Mouse (Mus musculus) forebrain, embryonic 10.5 days (tissue): Measurements from ENCODE around the gene Gm49368. TPM values are rescaled to one million over a fixed set of nuclear protein-coding genes. Genes with fewer than 3 reads are reported as not detected.

Experiments used
- DNase-seq: peaks from one replicate; pipeline ENCODE4 v3.0.0-alpha.2; 2017; ENCODE audit warnings: low spot score; ENCODE audit errors: extremely low spot score
- H3K27ac ChIP-seq: fragments of 300-500 bp; sonication (generic); 2 replicates; pipeline ENCODE4 v1.5.1; 2016; ENCODE audit warnings: mild to moderate bottlenecking
- H3K27me3 ChIP-seq: fragments of 300-500 bp; sonication (generic); 2 replicates; pipeline ENCODE4 v1.6.1; 2016; ENCODE audit warnings: mild to moderate bottlenecking; ENCODE audit not compliant: poor library complexity, severe bottlenecking
- H3K36me3 ChIP-seq: fragments of 300-500 bp; sonication (generic); replicated peaks from 2 replicates; pipeline ENCODE4 v1.6.1; 2016; ENCODE audit warnings: mild to moderate bottlenecking, moderate library complexity
- H3K4me1 ChIP-seq: fragments of 300-500 bp; sonication (generic); 2 replicates; pipeline ENCODE4 v1.6.1; 2016
- H3K4me3 ChIP-seq: fragments of 300-500 bp; sonication (generic); 2 replicates; pipeline ENCODE4 v1.5.1; 2016; ENCODE audit warnings: mild to moderate bottlenecking, moderate library complexity
- H3K9me3 ChIP-seq: fragments of 300-500 bp; sonication (generic); 2 replicates; pipeline ENCODE4 v1.6.1; 2016; ENCODE audit warnings: mild to moderate bottlenecking, moderate library complexity
- WGBS: fragments of 180-500 bp; shearing (Covaris S2); methylation state at CpG from one replicate; pipeline ENCODE4 v1.1.7; 2016; 5-methylcytosine and 5-hydroxymethylcytosine counted together
- polyA plus RNA-seq: library from polyadenylated mRNA; unstranded; fragments of >200 nt; fragmentation: Nextera tagmentation; extraction: Ambion mirVana; gene quantifications from 2 replicates; pipeline ENCODE4 v1.2.1, GENCODE M21; 2016

The Gm49368 gene
- polyA plus RNA-seq, 1 experiment from 2014 or later: not detected

DNA sequence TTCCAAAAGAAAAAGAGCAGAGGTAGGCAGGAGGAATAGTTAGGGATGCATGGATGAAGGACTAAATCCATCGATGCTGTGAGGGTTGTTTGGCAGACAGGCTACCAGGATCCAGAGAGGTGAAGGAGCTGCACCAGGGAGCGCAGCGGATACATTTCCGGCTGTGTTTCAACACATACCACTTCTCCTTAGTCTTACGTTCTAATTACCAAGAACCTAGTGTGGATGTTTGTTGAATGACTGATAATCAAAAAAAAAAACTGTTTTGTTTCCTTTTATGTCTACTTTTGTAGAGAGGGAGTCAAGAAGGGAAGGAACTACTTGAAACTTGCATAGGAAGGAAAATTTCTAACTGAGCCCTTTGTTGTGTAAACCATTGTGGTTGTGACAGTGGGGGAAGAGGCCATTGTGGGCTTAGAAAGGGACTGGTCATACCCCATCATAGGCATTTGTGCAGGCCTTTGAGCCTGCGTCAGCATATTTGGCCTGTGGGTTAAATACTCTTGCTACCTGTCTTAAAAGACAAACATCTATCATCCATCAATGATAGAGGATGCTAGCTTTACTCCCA lies 813 bp downstream of the Gm49368 start:
- 90% methylated on average over 6 of the region's 6 CpGs for WGBS
- Histone ChIP-seq H3K27me3 (no peaks in the 10 kb centered on the region), H3K36me3 (no peaks in the 10 kb centered on the region), H3K4me1 (peaks cover 4% of the 10 kb centered on the region; the same call in 1 of the 2 replicates), H3K4me3 (no peak overlapping the region), H3K9me3 (no peaks in the 10 kb centered on the region), H3K27ac (no peak overlapping the region)
- DNase-seq: no peak

DNA sequence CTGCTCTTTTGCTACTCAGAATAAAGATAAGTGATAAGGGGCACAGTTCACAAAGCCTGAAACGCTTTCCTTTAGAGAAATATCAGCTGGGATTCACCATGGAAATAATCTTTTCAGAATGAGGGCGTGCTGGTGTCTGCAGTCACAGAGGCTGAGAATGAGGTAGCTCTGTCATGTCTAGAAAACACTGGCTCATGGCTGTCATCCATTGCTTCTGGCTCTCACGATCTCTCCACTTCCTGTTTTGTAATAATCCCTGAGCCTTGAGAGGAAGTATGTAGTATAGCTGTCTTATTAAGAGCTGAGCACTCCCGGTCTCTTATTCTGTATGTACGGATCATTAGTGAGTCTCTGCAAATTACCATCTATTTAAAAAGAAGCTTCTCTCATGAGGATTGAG lies 3.1 kb downstream of the Gm49368 start:
- Histone ChIP-seq H3K9me3 (no peaks in the 10 kb centered on the region), H3K4me1 (peaks cover 4% of the 10 kb centered on the region; the same call in 1 of the 2 replicates), H3K27ac (no peak overlapping the region), H3K27me3 (no peaks in the 10 kb centered on the region), H3K36me3 (no peaks in the 10 kb centered on the region), H3K4me3 (no peak overlapping the region)
- WGBS: 88% methylated on average over 5 of the region's 5 CpGs
- DNase-seq: no peak

DNA sequence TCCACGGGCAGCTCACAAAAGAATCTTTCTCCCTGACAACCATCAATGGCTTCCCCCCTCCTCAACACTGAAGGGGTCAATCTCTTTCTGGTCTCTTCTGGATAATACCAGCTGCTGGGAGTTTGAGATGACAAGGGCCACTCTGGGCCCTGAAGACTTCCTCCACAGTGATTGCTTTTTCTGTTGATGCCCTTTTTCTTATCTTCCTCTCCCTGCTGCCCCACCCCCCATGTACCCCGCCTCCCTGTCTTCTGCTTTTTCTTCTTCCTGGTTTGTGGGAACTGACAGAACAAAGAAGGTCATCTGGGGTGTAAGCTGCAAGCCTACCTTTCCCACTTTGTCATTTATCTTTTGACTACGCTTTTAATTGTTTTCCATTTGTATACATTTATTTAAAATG lies 5.4 kb downstream of the Gm49368 start:
- no peak overlapping the region for H3K4me3 ChIP-seq
- no peak for DNase-seq
- H3K4me1 ChIP-seq: peaks cover 4% of the 10 kb centered on the region; the same call in 1 of the 2 replicates
- H3K27me3 ChIP-seq: no peaks in the 10 kb centered on the region
- WGBS: 67% methylated on average over 3 of the region's 3 CpGs
- H3K36me3 ChIP-seq: no peaks in the 10 kb centered on the region
- no peaks in the 10 kb centered on the region for H3K9me3 ChIP-seq
- no peak overlapping the region for H3K27ac ChIP-seq

DNA sequence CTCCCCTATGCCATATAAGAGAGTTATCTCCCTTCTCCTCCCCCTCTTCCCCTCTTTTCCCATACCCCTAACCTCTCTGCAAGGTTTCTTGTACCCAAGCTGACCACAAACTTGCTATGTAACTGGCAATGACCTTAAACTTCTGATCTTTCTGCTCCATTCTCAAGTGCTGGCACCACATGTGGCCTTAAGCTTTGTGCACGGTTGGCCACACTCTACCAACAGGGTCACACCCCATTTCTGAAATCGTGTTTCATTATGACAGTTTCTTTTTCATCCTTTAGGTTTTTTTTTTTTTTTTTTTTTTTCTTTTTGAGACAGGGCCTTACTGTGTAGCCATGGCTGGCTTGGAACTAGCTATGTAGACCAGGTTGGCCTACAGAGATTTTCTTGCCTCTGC lies 7.4 kb downstream of the Gm49368 start:
- Histone ChIP-seq H3K36me3 (no peaks in the 10 kb centered on the region), H3K9me3 (no peaks in the 10 kb centered on the region), H3K4me3 (no peak overlapping the region), H3K27ac (no peak overlapping the region), H3K27me3 (no peaks in the 10 kb centered on the region), H3K4me1 (peaks cover 4% of the 10 kb centered on the region; the same call in 1 of the 2 replicates)
- 85% methylated on average over 2 of the region's 2 CpGs for WGBS
- DNase-seq: no peak

DNA sequence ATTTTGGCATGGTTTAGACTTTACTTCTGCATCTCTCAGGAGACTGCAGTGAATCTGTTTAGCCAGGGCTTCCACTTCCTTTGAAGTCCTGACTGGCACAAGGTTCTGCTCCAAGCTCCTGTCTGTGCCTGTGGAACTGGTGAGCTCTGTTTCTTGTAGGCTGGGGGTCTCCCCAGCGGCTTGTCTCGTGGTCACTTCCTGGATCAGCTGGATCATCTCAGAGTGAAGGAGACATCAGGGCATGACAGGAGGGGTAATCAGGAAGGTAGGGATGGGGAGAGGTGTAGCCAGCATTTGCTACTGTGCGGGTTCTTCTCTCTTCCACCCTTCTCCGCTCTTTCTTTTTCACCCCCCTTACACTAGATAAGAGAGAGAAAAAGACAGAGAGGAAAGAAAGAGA lies 9.3 kb downstream of the Gm49368 start:
- DNase-seq: no peak
- Histone ChIP-seq H3K9me3 (no peaks in the 10 kb centered on the region), H3K27me3 (no peaks in the 10 kb centered on the region), H3K4me3 (no peak overlapping the region), H3K4me1 (peaks cover 4% of the 10 kb centered on the region; the same call in 1 of the 2 replicates), H3K36me3 (no peaks in the 10 kb centered on the region), H3K27ac (no peak overlapping the region)
- WGBS: 82% methylated on average over 4 of the region's 4 CpGs

DNA sequence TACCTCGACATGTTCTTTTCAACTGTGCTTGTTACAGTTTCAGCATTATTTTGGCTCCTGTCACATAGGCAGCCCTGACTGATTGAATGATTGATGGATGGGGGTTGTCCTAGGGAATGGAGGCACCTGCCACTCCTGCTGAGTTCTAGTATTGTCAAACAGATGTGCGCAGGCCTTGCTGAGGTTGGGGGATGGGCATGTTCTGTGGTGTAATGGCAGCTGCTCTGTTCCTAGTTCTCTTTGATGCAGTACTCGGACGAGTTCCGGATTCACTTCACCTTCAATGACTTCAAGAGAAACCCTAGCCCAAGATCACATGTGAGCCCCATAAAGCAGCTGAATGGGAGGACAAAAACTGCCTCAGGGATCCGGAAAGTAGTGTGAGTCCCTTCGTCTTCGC lies 17.5 kb downstream of the Gm49368 start:
- no peak for DNase-seq
- H3K4me3 ChIP-seq: no peak overlapping the region
- no peaks in the 10 kb centered on the region for H3K27me3 ChIP-seq
- no peak overlapping the region for H3K27ac ChIP-seq
- H3K36me3 ChIP-seq: no peaks in the 10 kb centered on the region
- H3K4me1 ChIP-seq: no peaks in the 10 kb centered on the region
- 85% methylated on average over 8 of the region's 8 CpGs for WGBS
- no peaks in the 10 kb centered on the region for H3K9me3 ChIP-seq

DNA sequence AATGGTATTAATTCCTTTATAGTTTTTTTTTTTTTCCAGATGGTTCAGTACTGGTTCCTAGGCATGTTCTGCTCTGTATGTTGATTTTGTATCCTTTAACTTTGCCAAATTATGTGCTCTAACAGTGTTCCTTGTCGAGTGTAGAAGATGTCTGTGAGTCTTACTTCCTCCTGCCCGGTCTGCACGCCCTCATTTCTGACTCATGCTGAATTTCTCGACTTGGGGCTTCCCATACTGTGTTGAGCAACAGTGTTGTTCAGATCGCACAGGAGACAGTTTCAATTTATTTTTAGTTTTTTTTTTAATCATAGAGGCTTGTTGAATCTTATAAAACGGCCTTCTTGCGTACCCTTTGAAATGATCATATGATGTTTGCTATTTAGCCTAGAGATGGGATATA lies 26.7 kb downstream of the Gm49368 start:
- H3K4me1 ChIP-seq: no peaks in the 10 kb centered on the region
- 89% methylated on average over 7 of the region's 7 CpGs for WGBS

DNA sequence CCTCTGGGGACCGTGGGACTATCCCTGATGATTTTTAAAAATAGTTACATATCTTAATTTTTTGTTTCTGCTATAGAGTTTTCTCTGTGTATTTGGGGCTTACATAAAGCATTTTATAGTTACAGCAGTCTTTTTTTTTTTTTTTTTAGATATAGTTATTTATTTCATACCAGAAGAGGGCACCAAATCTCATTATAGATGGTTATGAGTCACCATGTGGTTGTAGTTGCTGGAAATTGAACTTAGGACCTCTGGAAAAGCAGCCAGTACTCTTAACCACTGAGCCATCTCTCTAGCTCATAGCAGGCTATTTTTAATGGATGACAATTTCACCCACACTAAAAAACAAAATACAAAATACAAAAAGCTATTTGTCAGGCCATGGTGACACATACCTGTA lies 35.7 kb downstream of the Gm49368 start:
- Histone ChIP-seq H3K9me3 (no peaks in the 10 kb centered on the region), H3K27ac (no peak overlapping the region), H3K4me1 (no peaks in the 10 kb centered on the region), H3K36me3 (no peaks in the 10 kb centered on the region), H3K4me3 (no peak overlapping the region), H3K27me3 (no peaks in the 10 kb centered on the region)
- no peak for DNase-seq
- WGBS: 86% methylated on average over 1 of the region's 1 CpGs

More for the DNA sequence above, 26.7 kb downstream of the Gm49368 start:
- Histone ChIP-seq H3K27me3 (no peaks in the 10 kb centered on the region), H3K9me3 (no peaks in the 10 kb centered on the region), H3K4me3 (no peak overlapping the region), H3K36me3 (no peaks in the 10 kb centered on the region), H3K27ac (no peak overlapping the region)
- DNase-seq: no peak

DNA sequence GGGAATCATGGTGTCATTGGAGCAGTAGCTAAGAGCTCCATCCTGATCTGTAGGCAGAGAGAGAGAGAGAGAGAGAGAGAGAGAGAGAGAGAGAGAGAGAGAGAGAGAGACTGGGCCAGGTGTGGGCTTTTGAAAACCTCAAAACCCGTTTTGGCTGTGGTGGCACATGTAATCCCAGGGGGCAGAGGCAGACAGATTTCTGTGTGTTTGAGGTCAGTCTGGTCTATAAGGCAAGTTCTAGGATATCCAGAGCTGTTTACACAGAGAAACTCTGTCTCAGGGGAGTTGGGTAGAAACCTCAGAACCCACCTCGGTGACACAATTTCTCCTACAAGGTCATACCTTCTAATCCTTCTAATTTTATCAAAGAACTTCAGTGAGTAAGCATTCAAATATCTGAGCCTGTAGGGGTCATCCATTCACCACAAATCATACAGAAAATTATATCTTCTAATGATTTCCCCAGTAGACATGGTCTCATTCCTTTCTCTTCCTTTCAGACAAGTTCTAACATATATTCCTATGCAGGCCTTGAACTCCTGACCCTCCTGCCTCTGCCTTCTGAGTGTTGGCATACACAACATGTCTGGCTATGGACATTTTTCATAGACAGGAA lies 38.4 kb downstream of the Gm49368 start:
- DNase-seq: no peak
- H3K4me1 ChIP-seq: no peaks in the 10 kb centered on the region
- H3K9me3 ChIP-seq: no peaks in the 10 kb centered on the region
- H3K27me3 ChIP-seq: no peaks in the 10 kb centered on the region
- 88% methylated on average over 2 of the region's 2 CpGs for WGBS
- no peak overlapping the region for H3K4me3 ChIP-seq
- no peak overlapping the region for H3K27ac ChIP-seq
- no peaks in the 10 kb centered on the region for H3K36me3 ChIP-seq

DNA sequence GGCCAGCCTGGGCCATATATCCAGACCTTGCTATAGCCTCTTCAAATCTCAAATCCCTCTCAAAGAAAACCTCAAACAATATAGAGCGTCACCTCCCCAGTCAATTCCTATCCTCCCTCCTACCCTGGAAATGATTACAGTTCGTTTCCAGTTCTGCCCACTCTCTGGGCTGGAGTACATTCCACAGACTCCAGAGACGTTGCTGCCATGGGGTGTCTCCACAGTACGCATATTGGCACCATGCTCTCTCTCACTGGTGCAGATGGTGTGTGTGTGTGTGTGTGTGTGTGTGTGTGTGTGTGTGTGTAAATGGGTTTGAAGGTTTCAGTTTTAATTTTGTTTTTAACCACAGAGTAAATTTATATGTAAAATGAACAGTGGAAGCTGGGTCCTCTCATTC lies 42.8 kb downstream of the Gm49368 start:
- WGBS: 75% methylated on average over 4 of the region's 4 CpGs

DNA sequence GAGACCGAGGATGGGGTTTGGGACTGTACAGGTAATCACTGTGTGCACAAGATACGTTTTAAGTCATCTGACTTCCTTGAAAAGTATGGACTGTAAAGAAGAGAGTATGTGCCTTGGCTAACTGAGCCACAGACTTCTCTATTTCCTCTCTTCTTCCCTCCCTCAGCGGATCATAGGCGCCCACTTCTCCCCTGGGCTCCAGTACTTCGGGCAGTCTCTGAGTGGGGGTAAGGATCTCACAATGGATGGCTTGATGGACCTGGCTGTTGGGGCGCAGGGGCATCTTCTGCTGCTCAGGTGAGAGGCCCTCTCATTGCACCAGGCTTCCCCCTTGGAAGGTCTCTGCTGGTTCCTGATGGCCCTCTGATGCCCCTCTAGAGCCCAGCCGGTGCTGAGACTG lies 45.0 kb downstream of the Gm49368 start:
- Histone ChIP-seq H3K4me1 (no peaks in the 10 kb centered on the region), H3K36me3 (no peaks in the 10 kb centered on the region), H3K27me3 (no peaks in the 10 kb centered on the region), H3K27ac (no peak overlapping the region), H3K9me3 (no peaks in the 10 kb centered on the region), H3K4me3 (no peak overlapping the region)
- 92% methylated on average over 7 of the region's 7 CpGs for WGBS
- no peak for DNase-seq

More for the DNA sequence above, 42.8 kb downstream of the Gm49368 start:
- Histone ChIP-seq H3K36me3 (no peaks in the 10 kb centered on the region), H3K4me1 (no peaks in the 10 kb centered on the region), H3K27me3 (no peaks in the 10 kb centered on the region), H3K27ac (no peak overlapping the region), H3K4me3 (no peak overlapping the region), H3K9me3 (no peaks in the 10 kb centered on the region)
- no peak for DNase-seq

DNA sequence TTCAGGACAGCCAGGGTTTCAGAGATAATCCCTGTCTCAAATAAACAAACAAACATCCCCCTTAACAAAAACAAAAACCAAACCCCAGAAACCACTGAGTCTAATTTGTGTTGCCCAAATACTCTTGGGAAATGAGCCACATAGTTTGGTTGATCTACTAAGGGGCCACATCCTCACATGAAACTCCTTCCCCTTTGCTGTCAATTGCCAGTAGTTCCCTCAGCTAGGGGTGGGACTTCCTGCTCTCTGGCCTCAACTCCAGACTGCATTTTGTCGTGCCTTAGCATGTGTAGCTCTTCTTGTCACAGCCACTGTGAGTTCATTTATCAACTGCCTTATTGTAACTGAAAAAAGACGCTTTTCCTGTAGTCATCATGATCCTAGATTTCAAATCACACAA lies 47.8 kb downstream of the Gm49368 start:
- H3K36me3 ChIP-seq: no peaks in the 10 kb centered on the region
- no peaks in the 10 kb centered on the region for H3K4me1 ChIP-seq
- 71% methylated on average over 2 of the region's 2 CpGs for WGBS
- no peaks in the 10 kb centered on the region for H3K9me3 ChIP-seq
- no peak for DNase-seq
- no peak overlapping the region for H3K4me3 ChIP-seq
- H3K27ac ChIP-seq: no peak overlapping the region
- no peaks in the 10 kb centered on the region for H3K27me3 ChIP-seq

DNA sequence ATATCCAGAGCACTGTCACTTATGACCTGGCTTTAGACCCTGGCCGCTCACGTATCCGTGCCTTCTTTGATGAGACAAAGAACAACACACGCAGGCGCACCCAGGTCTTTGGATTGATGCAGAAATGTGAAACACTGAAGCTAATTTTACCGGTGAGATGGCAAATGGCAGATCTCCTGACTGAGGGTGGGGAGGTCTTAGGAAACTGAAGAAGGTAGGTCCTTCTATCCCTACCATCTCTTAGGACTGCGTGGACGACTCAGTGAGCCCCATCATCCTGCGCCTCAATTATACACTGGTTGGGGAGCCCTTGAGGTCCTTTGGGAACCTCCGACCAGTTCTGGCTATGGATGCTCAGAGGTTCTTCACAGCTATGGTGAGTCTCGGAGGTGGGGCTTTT lies 49.6 kb downstream of the Gm49368 start:
- no peak overlapping the region for H3K4me3 ChIP-seq
- no peak for DNase-seq
- H3K27me3 ChIP-seq: no peaks in the 10 kb centered on the region
- H3K4me1 ChIP-seq: no peaks in the 10 kb centered on the region
- 91% methylated on average over 11 of the region's 11 CpGs for WGBS
- H3K36me3 ChIP-seq: no peaks in the 10 kb centered on the region
- no peak overlapping the region for H3K27ac ChIP-seq
- no peaks in the 10 kb centered on the region for H3K9me3 ChIP-seq
